Mouse (Mus musculus) cerebellum, adult 9-11 months (tissue): ENCODE results near the gene Gimap3.

Experiments used
- DNase-seq: peaks from one replicate; pipeline ENCODE4 v3.0.0; 2022

Gimap3 gene

GRCm38 (mm10) chr6:48770696-48771095 is at the start of gene Gimap3:
Gimap3 (minus strand) TSS chr6:48770851.
- DNase-seq, result no peak

GRCm38 (mm10) chr6:48817815-48818214 is 47.2 kb upstream of the Gimap3 start:
- DNase-seq, result peak; percentile 24

GRCm38 (mm10) chr6:48815013-48815412 is 44.4 kb upstream of the Gimap3 start:
- DNase-seq, result no peak

GRCm38 (mm10) chr6:48809494-48810219 is 39.0 kb upstream of the Gimap3 start:
- DNase-seq, result no peak

- DNase-seq, result no peak
Observed at GRCm38 (mm10) chr6:48806746-48807145, 36.1 kb upstream of the Gimap3 start.

- no peak for DNase-seq
Observed at GRCm38 (mm10) chr6:48804346-48804745, 33.7 kb upstream of the Gimap3 start.

- DNase-seq, result no peak
Observed at GRCm38 (mm10) chr6:48803406-48804051, 32.9 kb upstream of the Gimap3 start.

- DNase-seq, result no peak
Observed at GRCm38 (mm10) chr6:48801897-48802296, 31.2 kb upstream of the Gimap3 start.

GRCm38 (mm10) chr6:48787867-48788266 is 17.2 kb upstream of the Gimap3 start:
- no peak for DNase-seq

GRCm38 (mm10) chr6:48785601-48786000 is 14.9 kb upstream of the Gimap3 start:
- DNase-seq, result no peak

GRCm38 (mm10) chr6:48785189-48785588 is 14.5 kb upstream of the Gimap3 start:
- no peak for DNase-seq

- DNase-seq, result no peak
Observed at GRCm38 (mm10) chr6:48784406-48784805, 13.8 kb upstream of the Gimap3 start.

GRCm38 (mm10) chr6:48772030-48772429 is 1.4 kb upstream of the Gimap3 start:
- DNase-seq, result peak; percentile 59

GRCm38 (mm10) chr6:48768933-48769332 is 1.7 kb downstream of the Gimap3 start:
- no peak for DNase-seq

- DNase-seq, result no peak
Observed at GRCm38 (mm10) chr6:48768178-48768869, 2.3 kb downstream of the Gimap3 start.

- DNase-seq, result no peak
Observed at GRCm38 (mm10) chr6:48764496-48764895, 6.2 kb downstream of the Gimap3 start.

GRCm38 (mm10) chr6:48763567-48764270 is 6.9 kb downstream of the Gimap3 start:
- DNase-seq, result no peak

- no peak for DNase-seq
Observed at GRCm38 (mm10) chr6:48747091-48747966, 23.3 kb downstream of the Gimap3 start.

GRCm38 (mm10) chr6:48745959-48746889 is 24.4 kb downstream of the Gimap3 start, which contains the start of gene Gimap5:
Gimap5 (plus strand) TSS chr6:48746197.
- DNase-seq, result no peak

- DNase-seq, result no peak
Observed at GRCm38 (mm10) chr6:48745490-48745889, 25.2 kb downstream of the Gimap3 start.
